Mouse (Mus musculus) small intestine, adult 2 months (tissue): ENCODE measurements around the gene Eml1. TPM values are rescaled to one million over a fixed set of nuclear protein-coding genes. Genes with fewer than 3 reads are reported as not detected.

Experiments used
- H3K27ac ChIP-seq: fragments of 200-500 bp; 2 replicates; pipeline ENCODE4 v1.5.1; 2012; ENCODE audit warnings: low read depth, low read length, control low read depth, inconsistent platforms; ENCODE audit not compliant: insufficient read depth
- H3K27me3 ChIP-seq: fragments of 200-500 bp; 2 replicates; pipeline ENCODE4 v1.6.1; 2012; ENCODE audit warnings: mild to moderate bottlenecking, moderate library complexity, low read length, inconsistent platforms; ENCODE audit not compliant: control insufficient read depth, insufficient read depth
- H3K36me3 ChIP-seq: fragments of 200-500 bp; 2 replicates; pipeline ENCODE4 v1.6.1; 2012; ENCODE audit warnings: mild to moderate bottlenecking, low read length, control low read depth, inconsistent platforms; ENCODE audit not compliant: control insufficient read depth, insufficient read depth
- H3K4me1 ChIP-seq: fragments of 200-500 bp; 2 replicates; pipeline ENCODE4 v1.6.1; 2012; ENCODE audit warnings: low read length, inconsistent platforms, mixed read lengths; ENCODE audit not compliant: control insufficient read depth, insufficient read depth, insufficient read length
- H3K4me3 ChIP-seq: fragments of 200-500 bp; 2 replicates; pipeline ENCODE4 v1.5.1; 2012; ENCODE audit warnings: low read depth, mild to moderate bottlenecking, control low read depth, inconsistent platforms, low read length, moderate library complexity
- CTCF ChIP-seq: fragments of 200-500 bp; IDR thresholded peaks from 2 replicates; pipeline ENCODE4 v1.5.1; 2012; ENCODE audit warnings: low read depth, mild to moderate bottlenecking, control low read depth, inconsistent platforms, low read length, moderate library complexity, mixed read lengths; ENCODE audit not compliant: insufficient replicate concordance, insufficient read length; ENCODE audit errors: extremely low read depth
- POLR2A ChIP-seq: fragments of 200-500 bp; IDR thresholded peaks from 2 replicates; pipeline ENCODE4 v1.6.1; 2012; ENCODE audit warnings: low read depth, mild to moderate bottlenecking, control low read depth, inconsistent platforms, low read length, moderate library complexity
- WGBS: fragments of 180-500 bp; shearing (Covaris S2); methylation state at CpG from one replicate; pipeline ENCODE4 v1.1.7; 2018; 5-methylcytosine and 5-hydroxymethylcytosine counted together
- polyA plus RNA-seq: library from polyadenylated mRNA; depleted of rRNA; stranded (reverse); fragments of >200 nt; gene quantifications from 2 replicates; pipeline ENCODE4 v1.2.3, GENCODE M21; 2012

The Eml1 gene
- polyA plus RNA-seq, 1 experiment, result 10.1 TPM

- H3K4me1 ChIP-seq, result no peaks in the 10 kb centered on the region
- H3K4me3 ChIP-seq, result no peak overlapping the region
- TF ChIP-seq POLR2A (no peak), CTCF (no peak)
- H3K36me3 ChIP-seq, result no peaks in the 10 kb centered on the region
- WGBS, result 97% methylated on average over 1 of the region's 1 CpGs
- no peak overlapping the region for H3K27ac ChIP-seq
- no peaks in the 10 kb centered on the region for H3K27me3 ChIP-seq
Observed at GRCm38 (mm10) chr12:108472898-108473297, 102.1 kb downstream of the Eml1 start.

GRCm38 (mm10) chr12:108474440-108474839, 103.7 kb downstream of the Eml1 start:
- H3K4me3 ChIP-seq, result no peak overlapping the region
- H3K4me1 ChIP-seq, result no peaks in the 10 kb centered on the region
- no peak overlapping the region for H3K27ac ChIP-seq
- WGBS, result 61% methylated on average over 3 of the region's 3 CpGs
- no peaks in the 10 kb centered on the region for H3K27me3 ChIP-seq
- no peak for TF ChIP-seq POLR2A
- no peak for TF ChIP-seq CTCF
- H3K36me3 ChIP-seq, result no peaks in the 10 kb centered on the region

- Histone ChIP-seq H3K27ac (no peak overlapping the region), H3K36me3 (no peaks in the 10 kb centered on the region), H3K4me1 (no peaks in the 10 kb centered on the region), H3K4me3 (no peak overlapping the region), H3K27me3 (no peaks in the 10 kb centered on the region)
- WGBS, result 31% methylated on average over 5 of the region's 5 CpGs
- no peak for TF ChIP-seq POLR2A
- no peak for TF ChIP-seq CTCF
Observed at GRCm38 (mm10) chr12:108478714-108479113, 108.0 kb downstream of the Eml1 start.

- TF ChIP-seq POLR2A, result no peak
- TF ChIP-seq CTCF, result no peak
- 33% methylated on average over 9 of the region's 9 CpGs for WGBS
- Histone ChIP-seq H3K27ac (no peak overlapping the region), H3K27me3 (no peaks in the 10 kb centered on the region), H3K4me3 (no peak overlapping the region), H3K36me3 (no peaks in the 10 kb centered on the region), H3K4me1 (no peaks in the 10 kb centered on the region)
Observed at GRCm38 (mm10) chr12:108480704-108481365, 110.1 kb downstream of the Eml1 start.

- TF ChIP-seq POLR2A, result no peak
- Histone ChIP-seq H3K27me3 (no peaks in the 10 kb centered on the region), H3K4me1 (no peaks in the 10 kb centered on the region), H3K36me3 (no peaks in the 10 kb centered on the region), H3K4me3 (no peak overlapping the region), H3K27ac (no peak overlapping the region)
- WGBS, result 77% methylated on average over 5 of the region's 5 CpGs
Observed at GRCm38 (mm10) chr12:108489076-108489475, 118.3 kb downstream of the Eml1 start.

- H3K4me3 ChIP-seq, result no peak overlapping the region
- no peaks in the 10 kb centered on the region for H3K4me1 ChIP-seq
- H3K36me3 ChIP-seq, result no peaks in the 10 kb centered on the region
- no peak overlapping the region for H3K27ac ChIP-seq
- TF ChIP-seq CTCF (no peak), POLR2A (no peak)
- 54% methylated on average over 2 of the region's 2 CpGs for whole genome bisulfite sequencing
- no peaks in the 10 kb centered on the region for H3K27me3 ChIP-seq
Observed at GRCm38 (mm10) chr12:108489741-108490140, 119.0 kb downstream of the Eml1 start.

GRCm38 (mm10) chr12:108490336-108490735, 119.6 kb downstream of the Eml1 start:
- Histone ChIP-seq H3K27me3 (no peaks in the 10 kb centered on the region), H3K4me3 (no peak overlapping the region), H3K27ac (no peak overlapping the region), H3K4me1 (no peaks in the 10 kb centered on the region), H3K36me3 (no peaks in the 10 kb centered on the region)
- WGBS, result 89% methylated on average over 6 of the region's 6 CpGs
- TF ChIP-seq CTCF (no peak), POLR2A (no peak)

- H3K4me3 ChIP-seq, result no peak overlapping the region
- H3K27me3 ChIP-seq, result no peaks in the 10 kb centered on the region
- no peaks in the 10 kb centered on the region for H3K4me1 ChIP-seq
- WGBS, result 39% methylated on average over 7 of the region's 7 CpGs
- H3K36me3 ChIP-seq, result no peaks in the 10 kb centered on the region
- TF ChIP-seq POLR2A, result no peak
- TF ChIP-seq CTCF, result peak; percentile 36; the same call in 1 of the 2 replicates
- H3K27ac ChIP-seq, result no peak overlapping the region
Observed at GRCm38 (mm10) chr12:108490954-108491353, 120.2 kb downstream of the Eml1 start.
